Mouse (Mus musculus) heart, embryonic 16.5 days (tissue): ENCODE measurements around the gene Scarb1. TPM values are rescaled to one million over a fixed set of nuclear protein-coding genes. Genes with fewer than 3 reads are reported as not detected.
A peak's percentile ranks its signal among the peaks of the same experiment; 100 is the strongest.

Experiments
- ATAC-seq: fragments of 200-750 bp; cut with Nextera tagmentation; replicated peaks from 2 replicates; pipeline ENCODE4 v1.8.0; 2017; ENCODE audit warnings: moderate number of reproducible peaks; ENCODE audit not compliant: insufficient read depth, low FRiP score; ENCODE audit errors: extremely low read depth
- H3K27ac ChIP-seq: fragments of 300-500 bp; sonication (generic); 2 replicates; pipeline ENCODE4 v1.5.1; 2014; ENCODE audit warnings: mild to moderate bottlenecking, low read length, control low read depth, moderate library complexity
- H3K27me3 ChIP-seq: fragments of 300-500 bp; sonication (generic); 2 replicates; pipeline ENCODE4 v1.6.1; 2014; ENCODE audit warnings: low read length, mixed read lengths; ENCODE audit not compliant: control insufficient read depth, insufficient read depth
- H3K36me3 ChIP-seq: fragments of 300-500 bp; sonication (generic); 2 replicates; pipeline ENCODE4 v1.6.1; 2014; ENCODE audit not compliant: control insufficient read depth, insufficient read depth
- H3K4me1 ChIP-seq: fragments of 300-500 bp; sonication (generic); 2 replicates; pipeline ENCODE4 v1.6.1; 2014; ENCODE audit warnings: low read length, mixed read lengths; ENCODE audit not compliant: control insufficient read depth, insufficient read depth
- H3K4me2 ChIP-seq: fragments of 300-500 bp; sonication (generic); 2 replicates; pipeline ENCODE4 v1.6.1; 2014; ENCODE audit warnings: low read depth, mild to moderate bottlenecking, control low read depth, low read length
- H3K4me3 ChIP-seq: fragments of 300-500 bp; sonication (generic); 2 replicates; pipeline ENCODE4 v1.5.1; 2014; ENCODE audit warnings: mild to moderate bottlenecking, control low read depth, low read length
- H3K9ac ChIP-seq: fragments of 300-500 bp; sonication (generic); 2 replicates; pipeline ENCODE4 v1.6.1; 2014; ENCODE audit warnings: low read length, control low read depth
- H3K9me3 ChIP-seq: fragments of 300-500 bp; sonication (generic); replicated peaks from 2 replicates; pipeline ENCODE4 v1.6.1; 2016; ENCODE audit warnings: low read length; ENCODE audit not compliant: control insufficient read depth
- WGBS: fragments of 180-500 bp; shearing (Covaris S2); extraction: QIAGEN DNeasy Blood & Tissue Kit; methylation state at CpG from one replicate; pipeline ENCODE4 v1.1.7; 2014; 5-methylcytosine and 5-hydroxymethylcytosine counted together
- polyA plus RNA-seq: library from polyadenylated mRNA; unstranded; fragments of >200 nt; fragmentation: Nextera tagmentation; extraction: Ambion mirVana; gene quantifications from 2 replicates; pipeline ENCODE4 v1.2.1, GENCODE M21; 2015

Scarb1 gene
- polyA plus RNA-seq, 1 experiment from 2014 or later: 75.5 TPM

DNA sequence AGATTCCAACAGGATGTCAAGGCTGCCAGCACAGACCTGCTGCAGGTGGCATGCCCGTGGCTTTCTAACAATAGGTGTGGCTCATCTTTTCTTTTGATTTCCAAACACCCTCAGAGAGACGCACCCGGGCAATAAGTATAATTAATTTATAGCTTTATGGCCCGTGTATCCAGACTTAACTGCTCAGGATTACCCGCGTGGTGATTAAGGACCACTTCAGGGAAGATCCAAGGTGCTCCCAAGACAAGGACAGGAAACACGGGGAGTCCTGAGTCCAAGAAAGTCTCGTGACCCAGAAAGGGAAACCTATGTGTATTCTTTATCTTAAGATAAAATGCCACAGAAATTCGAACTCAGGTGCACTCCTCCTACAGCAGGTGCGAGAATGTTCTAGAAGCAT, 49.5 kb downstream of the Scarb1 start:
- ATAC-seq: no peak
- H3K9me3 ChIP-seq: peaks cover 6% of the 10 kb centered on the region; the same call in 1 of the 2 replicates
- peaks cover 35% of the 10 kb centered on the region for H3K36me3 ChIP-seq
- H3K4me1 ChIP-seq: no peaks in the 10 kb centered on the region
- no peak overlapping the region for H3K4me3 ChIP-seq
- WGBS: 85% methylated on average over 10 of the region's 10 CpGs
- H3K4me2 ChIP-seq: no peak overlapping the region
- no peak overlapping the region for H3K27ac ChIP-seq
- H3K9ac ChIP-seq: no peak overlapping the region
- no peaks in the 10 kb centered on the region for H3K27me3 ChIP-seq

DNA sequence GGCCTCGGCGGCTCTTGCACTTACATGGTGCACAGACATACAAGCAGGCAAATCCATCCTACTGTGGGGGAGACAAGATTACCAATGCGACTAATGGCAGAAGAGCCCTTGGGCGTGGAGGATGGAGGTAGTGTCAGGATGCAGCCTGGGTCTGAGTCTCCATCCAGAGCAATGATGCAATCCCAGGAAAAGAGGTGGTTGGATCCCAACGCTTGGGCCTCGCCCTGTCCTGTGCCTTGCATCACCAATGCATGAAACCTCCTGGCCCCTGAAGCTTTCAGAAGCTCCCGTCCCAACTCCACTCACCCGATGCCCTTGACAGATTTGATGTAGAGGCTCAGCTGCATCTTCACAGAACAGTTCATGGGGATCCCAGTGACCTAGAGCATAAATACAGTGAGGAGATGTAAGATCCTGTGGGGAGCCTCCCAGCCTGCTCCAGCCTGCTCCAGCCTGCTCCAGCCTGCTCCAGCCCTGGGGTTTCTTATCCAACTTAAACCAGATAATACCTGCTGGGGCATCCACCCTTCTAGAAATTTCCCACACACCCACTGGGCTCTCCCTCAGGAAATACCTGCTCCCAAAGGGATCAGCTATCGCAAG, 53.7 kb downstream of the Scarb1 start:
- peaks cover 21% of the 10 kb centered on the region for H3K36me3 ChIP-seq
- WGBS: 93% methylated on average over 9 of the region's 9 CpGs

DNA sequence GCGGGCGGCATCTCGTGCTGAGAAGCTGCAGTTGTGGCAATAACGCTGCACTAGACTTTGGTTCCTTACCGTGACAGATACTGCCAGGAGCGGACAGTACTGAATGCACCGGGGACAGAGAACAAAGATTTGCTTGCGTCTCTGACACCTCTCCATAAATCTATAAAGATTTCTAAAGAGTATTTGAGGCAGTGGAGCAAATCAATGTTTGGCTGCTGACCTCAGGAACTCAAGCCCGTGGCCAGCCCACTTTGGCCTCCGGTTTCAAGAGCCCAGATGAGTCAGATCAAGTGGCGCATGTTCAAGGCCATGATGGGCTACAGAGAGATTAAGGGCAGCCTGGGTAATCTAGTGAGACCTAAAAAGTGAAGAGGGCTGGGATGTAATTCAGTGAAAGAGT, 54.8 kb downstream of the Scarb1 start:
- H3K36me3 ChIP-seq: peaks cover 20% of the 10 kb centered on the region
- WGBS: 86% methylated on average over 11 of the region's 11 CpGs

More for the DNA sequence above, 53.7 kb downstream of the Scarb1 start:
- Histone ChIP-seq H3K27me3 (no peaks in the 10 kb centered on the region), H3K4me3 (no peak overlapping the region), H3K4me1 (peaks cover 6% of the 10 kb centered on the region), H3K4me2 (no peak overlapping the region), H3K9me3 (0 out of 2 replicates have a peak, but pooled peaks cover 2% of the 10 kb centered on the region), H3K9ac (no peak overlapping the region), H3K27ac (no peak overlapping the region)
- no peak for ATAC-seq

DNA sequence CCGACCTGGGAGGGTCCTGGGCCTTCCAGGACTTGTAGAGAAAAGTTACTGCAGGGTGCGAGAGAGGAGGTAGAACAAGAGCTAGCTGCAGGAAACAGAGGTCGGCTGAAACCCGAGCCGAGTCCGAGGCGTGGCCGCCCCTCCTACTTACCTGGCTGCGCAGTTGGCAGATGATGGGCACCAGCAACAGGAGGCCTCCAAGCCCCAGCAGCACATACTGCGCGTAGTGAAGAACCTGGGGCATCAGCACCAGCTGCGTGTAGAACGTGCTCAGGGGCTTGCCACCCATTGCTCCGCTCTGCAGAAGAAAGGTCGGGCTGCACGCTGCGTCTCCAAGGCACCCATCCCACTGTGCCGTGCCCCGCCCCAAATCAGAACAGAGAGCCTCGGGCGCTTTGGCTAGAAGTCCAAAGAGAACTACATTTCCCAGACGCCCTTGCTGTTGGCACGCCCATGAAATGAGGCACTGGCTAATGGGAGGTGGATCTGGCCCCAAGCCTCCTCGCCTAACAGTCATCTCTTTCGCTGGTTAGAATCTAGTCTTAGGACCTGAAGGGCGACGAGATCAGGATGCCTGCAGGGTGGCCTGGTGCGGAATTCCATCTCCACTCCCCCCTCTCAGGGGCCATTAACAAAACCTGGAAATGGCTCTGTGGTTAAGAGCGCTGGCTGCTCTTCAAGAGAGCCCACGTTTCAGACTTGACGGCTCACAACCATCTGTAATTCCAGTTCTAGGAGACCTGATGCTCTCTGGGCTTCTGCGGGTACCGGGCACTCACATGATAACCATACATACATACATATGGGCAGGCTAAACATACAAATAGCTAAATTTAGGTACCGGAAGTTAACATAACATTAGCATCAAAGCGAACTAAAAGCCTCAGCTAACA, 56.9 kb downstream of the Scarb1 start:
- ATAC-seq: peak; percentile 84; the same call in 1 of the 2 replicates
- H3K9me3 ChIP-seq: 0 out of 2 replicates have a peak, but pooled peaks cover 2% of the 10 kb centered on the region
- WGBS: 23% methylated on average over 35 of the region's 35 CpGs
- H3K36me3 ChIP-seq: peaks cover 16% of the 10 kb centered on the region
- H3K9ac ChIP-seq: peak overlapping the region; percentile 62
- peaks cover 6% of the 10 kb centered on the region for H3K4me1 ChIP-seq
- H3K4me2 ChIP-seq: peak overlapping the region; percentile 64
- peak overlapping the region; percentile 43 for H3K4me3 ChIP-seq
- no peaks in the 10 kb centered on the region for H3K27me3 ChIP-seq
- peak overlapping the region; percentile 4; the same call in 1 of the 2 replicates for H3K27ac ChIP-seq

More for the DNA sequence above, 54.8 kb downstream of the Scarb1 start:
- Histone ChIP-seq H3K27ac (no peak overlapping the region), H3K4me1 (peaks cover 6% of the 10 kb centered on the region), H3K4me3 (no peak overlapping the region), H3K27me3 (no peaks in the 10 kb centered on the region), H3K9me3 (0 out of 2 replicates have a peak, but pooled peaks cover 2% of the 10 kb centered on the region), H3K4me2 (no peak overlapping the region), H3K9ac (no peak overlapping the region)
- no peak for ATAC-seq

DNA sequence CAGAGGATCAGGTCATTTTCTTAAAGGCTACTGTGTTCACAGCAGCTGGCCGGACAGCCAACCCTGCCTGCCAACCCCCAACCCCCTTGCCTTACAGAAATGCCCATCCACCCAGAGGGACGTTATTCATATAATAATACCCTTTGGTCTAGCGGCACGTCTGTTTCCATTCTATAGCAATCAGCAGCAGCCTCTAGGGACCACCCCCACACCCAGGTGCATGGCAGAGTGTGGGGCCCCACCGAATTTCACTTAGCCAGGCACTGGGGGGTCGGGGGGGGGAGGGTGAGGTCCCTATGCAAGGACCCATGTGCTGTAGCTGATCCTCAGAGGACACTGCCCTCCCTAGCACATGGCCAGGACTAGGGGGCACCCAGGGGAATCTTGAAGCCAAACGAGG, 61.7 kb downstream of the Scarb1 start:
- H3K4me3 ChIP-seq: no peak overlapping the region
- peaks cover 7% of the 10 kb centered on the region for H3K4me1 ChIP-seq
- H3K36me3 ChIP-seq: peaks cover 7% of the 10 kb centered on the region; the same call in 1 of the 2 replicates
- H3K27me3 ChIP-seq: no peaks in the 10 kb centered on the region
- no peak overlapping the region for H3K4me2 ChIP-seq
- no peak overlapping the region for H3K27ac ChIP-seq
- H3K9me3 ChIP-seq: no peaks in the 10 kb centered on the region
- H3K9ac ChIP-seq: no peak overlapping the region
- no peak for ATAC-seq
- 68% methylated on average over 7 of the region's 7 CpGs for WGBS

DNA sequence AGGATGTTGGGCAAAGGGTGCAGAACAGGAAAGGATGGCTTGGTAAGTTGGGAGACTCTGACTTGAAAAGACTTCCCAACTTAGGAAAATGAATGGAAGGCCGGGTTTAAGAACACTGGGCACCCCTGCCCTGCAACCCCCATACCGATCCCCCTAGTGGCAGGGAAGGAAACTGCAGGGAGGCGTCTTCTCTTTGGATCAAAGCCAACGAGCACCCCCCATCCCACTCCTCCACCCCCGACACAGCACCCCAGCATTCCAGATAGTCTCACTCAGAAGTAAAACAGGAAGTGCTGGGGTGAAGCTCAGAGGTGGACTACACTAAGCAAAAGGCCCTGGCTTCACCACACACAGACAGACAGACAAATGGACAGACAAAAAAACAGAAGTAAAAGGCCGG, 62.6 kb downstream of the Scarb1 start:
- peaks cover 7% of the 10 kb centered on the region; the same call in 1 of the 2 replicates for H3K36me3 ChIP-seq
- H3K27ac ChIP-seq: no peak overlapping the region
- no peak overlapping the region for H3K4me3 ChIP-seq
- H3K9me3 ChIP-seq: no peaks in the 10 kb centered on the region
- peaks cover 9% of the 10 kb centered on the region for H3K4me1 ChIP-seq
- ATAC-seq: no peak
- H3K27me3 ChIP-seq: no peaks in the 10 kb centered on the region
- H3K9ac ChIP-seq: no peak overlapping the region
- WGBS: 24% methylated on average over 6 of the region's 6 CpGs
- no peak overlapping the region for H3K4me2 ChIP-seq

DNA sequence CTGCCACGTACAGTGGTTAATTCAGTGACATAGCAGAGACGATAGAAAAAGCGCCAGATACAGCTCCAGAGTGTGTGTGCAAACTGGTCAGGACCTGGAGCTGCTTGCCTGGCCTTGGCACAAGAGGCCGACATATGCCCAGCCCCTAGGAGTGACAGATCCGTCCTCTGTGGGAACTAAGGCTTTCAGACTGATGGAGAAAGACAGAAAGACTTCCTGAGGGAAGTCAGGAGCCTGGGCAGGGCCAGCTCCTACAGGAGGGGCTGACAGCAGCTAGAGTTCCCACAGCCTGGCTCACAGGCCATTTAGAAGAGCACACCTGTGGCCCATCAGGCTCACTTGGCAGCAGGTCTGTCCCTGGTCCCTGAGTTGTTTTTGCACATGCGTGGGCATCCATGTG, 63.6 kb downstream of the Scarb1 start:
- Histone ChIP-seq H3K9me3 (no peaks in the 10 kb centered on the region), H3K27me3 (no peaks in the 10 kb centered on the region), H3K9ac (no peak overlapping the region), H3K36me3 (peaks cover 3% of the 10 kb centered on the region; the same call in 1 of the 2 replicates), H3K27ac (no peak overlapping the region), H3K4me1 (peaks cover 10% of the 10 kb centered on the region), H3K4me3 (no peak overlapping the region), H3K4me2 (no peak overlapping the region)
- ATAC-seq: no peak
- WGBS: 88% methylated on average over 6 of the region's 6 CpGs

DNA sequence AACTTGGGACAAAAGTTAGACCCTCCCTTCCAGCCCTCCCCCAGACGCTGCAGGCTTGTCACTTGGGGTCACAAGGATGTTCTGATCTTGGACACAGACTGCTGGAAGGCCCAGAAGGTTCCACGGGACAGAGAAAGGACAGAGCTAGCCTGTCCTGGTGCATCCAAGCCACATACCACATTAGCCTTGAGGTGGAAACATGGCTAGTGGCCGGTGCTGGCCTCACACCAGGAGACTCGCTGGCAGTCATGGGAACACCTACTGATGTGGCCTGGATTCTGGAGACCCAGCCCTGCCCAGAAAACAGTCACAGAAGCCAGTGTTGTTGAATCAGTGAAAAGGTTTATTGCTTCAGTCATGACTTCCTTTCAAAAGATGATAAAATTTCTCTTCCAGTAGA, 64.1 kb downstream of the Scarb1 start:
- Histone ChIP-seq H3K4me3 (no peak overlapping the region), H3K36me3 (peaks cover 3% of the 10 kb centered on the region; the same call in 1 of the 2 replicates), H3K27me3 (no peaks in the 10 kb centered on the region), H3K9ac (no peak overlapping the region), H3K27ac (no peak overlapping the region), H3K9me3 (no peaks in the 10 kb centered on the region), H3K4me1 (peaks cover 11% of the 10 kb centered on the region), H3K4me2 (no peak overlapping the region)
- WGBS: 89% methylated on average over 4 of the region's 4 CpGs
- no peak for ATAC-seq

DNA sequence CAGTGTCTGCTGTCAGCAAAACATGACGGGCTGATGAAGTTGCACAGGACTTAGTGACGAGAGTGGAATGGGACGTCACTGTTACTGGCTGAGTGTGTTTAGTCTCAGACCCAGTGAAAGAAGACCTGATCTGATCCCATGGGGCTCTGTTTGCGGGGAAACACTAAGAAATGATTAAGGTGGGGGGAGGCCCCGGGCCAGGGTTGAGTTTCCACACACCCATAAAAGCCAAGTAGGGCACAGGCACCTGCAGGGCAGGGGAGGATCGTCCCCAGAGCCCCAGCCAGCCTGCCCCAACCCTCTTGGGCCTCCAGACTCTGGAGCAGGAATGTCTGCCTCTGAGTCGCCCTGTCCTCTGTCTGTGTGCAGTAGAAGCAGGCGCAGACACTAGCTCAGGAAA, 65.6 kb downstream of the Scarb1 start:
- 47% methylated on average over 8 of the region's 8 CpGs for WGBS
- H3K4me3 ChIP-seq: no peak overlapping the region
- no peaks in the 10 kb centered on the region for H3K27me3 ChIP-seq
- no peak for ATAC-seq
- H3K27ac ChIP-seq: peak overlapping the region; percentile 50; the same call in 1 of the 2 replicates
- no peak overlapping the region for H3K9ac ChIP-seq
- H3K9me3 ChIP-seq: no peaks in the 10 kb centered on the region
- H3K36me3 ChIP-seq: peaks cover 3% of the 10 kb centered on the region; the same call in 1 of the 2 replicates
- H3K4me2 ChIP-seq: no peak overlapping the region
- H3K4me1 ChIP-seq: peaks cover 19% of the 10 kb centered on the region
